Mouse (Mus musculus): ENCODE measurements around the gene Ndufa3.
"Not testable (repeated sequence)": the region's sequence is repeated elsewhere in the genome, so short reads cannot be mapped to it uniquely, and the experiment has no call there.

Ndufa3 gene

GRCm38 (mm10) chr7:3617242-3617995 lies at the start of gene Ndufa3:
TSS of gene Ndufa3 (plus strand) at chr7:3617373.
- peak; percentile 89 to 91 for DNase-seq

- no peak for DNase-seq
These were observed 47.4 kb upstream of the Ndufa3 start for GRCm38 (mm10) chr7:3569725-3570124.

GRCm38 (mm10) chr7:3570580-3570979 lies 46.6 kb upstream of the Ndufa3 start:
- DNase-seq, result not testable (repeated sequence)

- DNase-seq, result no peak
These were observed 45.3 kb upstream of the Ndufa3 start for GRCm38 (mm10) chr7:3571847-3572246.

GRCm38 (mm10) chr7:3574216-3574615 lies 43.0 kb upstream of the Ndufa3 start:
- no peak for DNase-seq

GRCm38 (mm10) chr7:3576354-3577124 lies 40.6 kb upstream of the Ndufa3 start:
- no peak for DNase-seq

- DNase-seq, result no peak
These were observed 39.0 kb upstream of the Ndufa3 start for GRCm38 (mm10) chr7:3578196-3578595.

- DNase-seq, result no peak
These were observed 38.1 kb upstream of the Ndufa3 start for GRCm38 (mm10) chr7:3578952-3579546.

GRCm38 (mm10) chr7:3580029-3580428 lies 37.1 kb upstream of the Ndufa3 start:
- DNase-seq, result no peak

GRCm38 (mm10) chr7:3585763-3586162 lies 31.4 kb upstream of the Ndufa3 start:
- no peak for DNase-seq

- DNase-seq, result no peak
These were observed 30.9 kb upstream of the Ndufa3 start for GRCm38 (mm10) chr7:3586255-3586654.

GRCm38 (mm10) chr7:3587292-3587691 lies 29.9 kb upstream of the Ndufa3 start:
- no peak for DNase-seq

GRCm38 (mm10) chr7:3590550-3590949 lies 26.6 kb upstream of the Ndufa3 start:
- no peak for DNase-seq

- peak; percentile 10 to 25 for DNase-seq
These were observed 25.6 kb upstream of the Ndufa3 start for GRCm38 (mm10) chr7:3591534-3591933.

- DNase-seq, result no peak
These were observed 23.3 kb upstream of the Ndufa3 start for GRCm38 (mm10) chr7:3593855-3594254.

GRCm38 (mm10) chr7:3594686-3595085 lies 22.5 kb upstream of the Ndufa3 start:
- peak; percentile 6 to 7 for DNase-seq

- DNase-seq, result peak; percentile 33 to 43
These were observed 22.0 kb upstream of the Ndufa3 start for GRCm38 (mm10) chr7:3595146-3595545.

- not testable (repeated sequence) for DNase-seq
These were observed 19.4 kb upstream of the Ndufa3 start for GRCm38 (mm10) chr7:3597755-3598154.

- DNase-seq, result peak; percentile 73 to 75
These were observed 16.1 kb upstream of the Ndufa3 start for GRCm38 (mm10) chr7:3601119-3601518.

- DNase-seq, result peak; percentile 23 to 36
These were observed 10.4 kb upstream of the Ndufa3 start for GRCm38 (mm10) chr7:3606798-3607197.

GRCm38 (mm10) chr7:3607391-3607790 lies 9.8 kb upstream of the Ndufa3 start:
- no peak for DNase-seq

GRCm38 (mm10) chr7:3608668-3609067 lies 8.5 kb upstream of the Ndufa3 start:
- DNase-seq, result no peak

GRCm38 (mm10) chr7:3609082-3609481 lies 8.1 kb upstream of the Ndufa3 start:
- DNase-seq, result no peak

- DNase-seq, result no peak
These were observed 6.7 kb upstream of the Ndufa3 start for GRCm38 (mm10) chr7:3610437-3610836.

Measured in B cell, adult 2 months (primary cell).